Mouse (Mus musculus): Measurements from ENCODE around the gene Sdr9c7.
"Not testable (repeated sequence)": the region's sequence is repeated elsewhere in the genome, so short reads cannot be mapped to it uniquely, and the experiment has no call there.

The Sdr9c7 gene

GRCm38 (mm10) chr10:127898218-127898617 is at the start of gene Sdr9c7:
TSS of gene Sdr9c7 (plus strand) at chr10:127898518.
- DNase-seq (ENCODE audit: low spot score in 2 of 2), result no peak

- DNase-seq (ENCODE audit: low spot score in 2 of 2), result no peak
These were observed 48.7 kb upstream of the Sdr9c7 start, which contains the start of gene Rdh19 for GRCm38 (mm10) chr10:127849628-127850027. TSS of gene Rdh19 (plus strand) at chr10:127849928.

GRCm38 (mm10) chr10:127856376-127856775 is 41.9 kb upstream of the Sdr9c7 start:
- no peak for DNase-seq (ENCODE audit: low spot score in 2 of 2)

GRCm38 (mm10) chr10:127864931-127865330 is 33.4 kb upstream of the Sdr9c7 start:
- DNase-seq (ENCODE audit: low spot score in 2 of 2), result no peak

GRCm38 (mm10) chr10:127866232-127866631 is 32.1 kb upstream of the Sdr9c7 start, which contains the start of gene Rdh16f2:
TSS of gene Rdh16f2 (plus strand) at chr10:127866474.
- DNase-seq (ENCODE audit: low spot score in 2 of 2), result no peak

- no peak for DNase-seq (ENCODE audit: low spot score in 2 of 2)
These were observed 25.8 kb upstream of the Sdr9c7 start for GRCm38 (mm10) chr10:127872484-127872883.

GRCm38 (mm10) chr10:127877681-127878080 is 20.6 kb upstream of the Sdr9c7 start:
- no peak for DNase-seq (ENCODE audit: low spot score in 2 of 2)

- no peak for DNase-seq (ENCODE audit: low spot score in 2 of 2)
These were observed 19.9 kb upstream of the Sdr9c7 start for GRCm38 (mm10) chr10:127878262-127879057.

GRCm38 (mm10) chr10:127879155-127879688 is 19.1 kb upstream of the Sdr9c7 start:
- DNase-seq (ENCODE audit: low spot score in 2 of 2), result no peak

- no peak for DNase-seq (ENCODE audit: low spot score in 2 of 2)
These were observed 17.3 kb upstream of the Sdr9c7 start for GRCm38 (mm10) chr10:127881041-127881440.

GRCm38 (mm10) chr10:127886551-127886950 is 11.8 kb upstream of the Sdr9c7 start:
- DNase-seq (ENCODE audit: low spot score in 2 of 2), result no peak

- no peak for DNase-seq (ENCODE audit: low spot score in 2 of 2)
These were observed 11.3 kb upstream of the Sdr9c7 start for GRCm38 (mm10) chr10:127886971-127887370.

- DNase-seq (ENCODE audit: low spot score in 2 of 2), result no peak
These were observed 9.7 kb upstream of the Sdr9c7 start, which contains the start of gene Rdh7 for GRCm38 (mm10) chr10:127888605-127889004. TSS of gene Rdh7 (minus strand) at chr10:127888817.

GRCm38 (mm10) chr10:127891481-127891880 is 6.8 kb upstream of the Sdr9c7 start:
- DNase-seq (ENCODE audit: low spot score in 2 of 2), result no peak

- not testable (repeated sequence) for DNase-seq (ENCODE audit: low spot score in 2 of 2)
These were observed 4.9 kb upstream of the Sdr9c7 start for GRCm38 (mm10) chr10:127893163-127894022.

GRCm38 (mm10) chr10:127896705-127897104 is 1.6 kb upstream of the Sdr9c7 start:
- no peak for DNase-seq (ENCODE audit: low spot score in 2 of 2)

GRCm38 (mm10) chr10:127897506-127897905 is 812 bp upstream of the Sdr9c7 start:
- DNase-seq (ENCODE audit: low spot score in 2 of 2), result no peak

- DNase-seq (ENCODE audit: low spot score in 2 of 2), result no peak
These were observed 1.5 kb downstream of the Sdr9c7 start for GRCm38 (mm10) chr10:127899783-127900182.

GRCm38 (mm10) chr10:127901751-127902150 is 3.4 kb downstream of the Sdr9c7 start:
- DNase-seq (ENCODE audit: low spot score in 2 of 2), result no peak

- no peak for DNase-seq (ENCODE audit: low spot score in 2 of 2)
These were observed 4.8 kb downstream of the Sdr9c7 start for GRCm38 (mm10) chr10:127903116-127903515.

- peak in 1 of 2 experiments; percentile 27 for DNase-seq (ENCODE audit: low spot score in 2 of 2)
These were observed 6.6 kb downstream of the Sdr9c7 start for GRCm38 (mm10) chr10:127904718-127905446.

Data from frontal cortex, postnatal 14 days (tissue).